Mouse (Mus musculus) liver, embryonic 16.5 days (tissue): Measurements from ENCODE around the gene Col19a1. TPM values are rescaled to one million over a fixed set of nuclear protein-coding genes. Genes with fewer than 3 reads are reported as not detected.
"Not testable (repeated sequence)": the region's sequence is repeated elsewhere in the genome, so short reads cannot be mapped to it uniquely, and the experiment has no call there.

ENCODE experiments used
- ATAC-seq: fragments of 200-750 bp; cut with Nextera tagmentation; 2 replicates; pipeline ENCODE4 v1.8.0; 2017; ENCODE audit warnings: low read depth, mild to moderate bottlenecking, moderate number of reproducible peaks, moderate library complexity
- H3K27ac ChIP-seq: fragments of 300-500 bp; sonication (generic); 2 replicates; pipeline ENCODE4 v1.5.1; 2014; ENCODE audit warnings: mild to moderate bottlenecking, low read length
- H3K27me3 ChIP-seq: fragments of 300-500 bp; sonication (generic); 2 replicates; pipeline ENCODE4 v1.6.1; 2014; ENCODE audit warnings: low read depth, low read length, mixed read lengths; ENCODE audit not compliant: control insufficient read depth, insufficient read depth
- H3K36me3 ChIP-seq: fragments of 300-500 bp; sonication (generic); 2 replicates; pipeline ENCODE4 v1.6.1; 2014; ENCODE audit warnings: mild to moderate bottlenecking; ENCODE audit not compliant: control insufficient read depth, insufficient read depth
- H3K4me1 ChIP-seq: fragments of 300-500 bp; sonication (generic); 2 replicates; pipeline ENCODE4 v1.6.1; 2014; ENCODE audit warnings: low read depth, low read length, mixed read lengths; ENCODE audit not compliant: control insufficient read depth
- H3K4me2 ChIP-seq: fragments of 300-500 bp; sonication (generic); 2 replicates; pipeline ENCODE4 v1.6.1; 2014; ENCODE audit warnings: low read depth, low read length, mixed read lengths
- H3K4me3 ChIP-seq: fragments of 300-500 bp; sonication (generic); 2 replicates; pipeline ENCODE4 v1.5.1; 2014; ENCODE audit warnings: low read depth, mild to moderate bottlenecking, low read length
- H3K9ac ChIP-seq: fragments of 300-500 bp; sonication (generic); 2 replicates; pipeline ENCODE4 v1.6.1; 2014; ENCODE audit warnings: low read depth, low read length
- H3K9me3 ChIP-seq: fragments of 300-500 bp; sonication (generic); replicated peaks from 2 replicates; pipeline ENCODE4 v1.6.1; 2016; ENCODE audit warnings: low read length; ENCODE audit not compliant: control insufficient read depth
- WGBS: fragments of 180-500 bp; shearing (Covaris S2); extraction: QIAGEN DNeasy Blood & Tissue Kit; methylation state at CpG from one replicate; pipeline ENCODE4 v1.1.7; 2014; ENCODE audit not compliant: insufficient replicate concordance; 5-methylcytosine and 5-hydroxymethylcytosine counted together
- polyA plus RNA-seq: library from polyadenylated mRNA; unstranded; fragments of >200 nt; fragmentation: Nextera tagmentation; extraction: Ambion mirVana; gene quantifications from 2 replicates; pipeline ENCODE4 v1.2.1, GENCODE M21; 2015

The Col19a1 gene
- polyA plus RNA-seq, result 0.02 and 0.09 TPM in 2 replicates

- no peak within 1 kb of the TSS for H3K27ac ChIP-seq
- no peak within 1 kb of the TSS for H3K9ac ChIP-seq
- no peaks in the 10 kb centered on the region for H3K36me3 ChIP-seq
- H3K9me3 ChIP-seq, result no peaks in the 10 kb centered on the region
- H3K27me3 ChIP-seq, result peaks cover 27% of the 10 kb centered on the region
- WGBS, result 2% methylated on average over 22 of the region's 22 CpGs
- no peaks in the 10 kb centered on the region for H3K4me1 ChIP-seq
- peak within 1 kb of the TSS; percentile 46 for H3K4me2 ChIP-seq
- peak within 1 kb of the TSS; percentile 28 for H3K4me3 ChIP-seq
- ATAC-seq, result no peak
These were observed at the start of gene Col19a1 for GRCm38 (mm10) chr1:24587141-24587541. TSS of gene Col19a1 (minus strand) at chr1:24587472.

GRCm38 (mm10) chr1:24633553-24634132, 46.4 kb upstream of the Col19a1 start:
- WGBS, result 27% methylated on average over 14 of the region's 14 CpGs
- Histone ChIP-seq H3K9ac (no peak overlapping the region), H3K36me3 (no peaks in the 10 kb centered on the region), H3K4me3 (no peak overlapping the region), H3K27ac (no peak overlapping the region), H3K4me1 (no peaks in the 10 kb centered on the region), H3K27me3 (no peaks in the 10 kb centered on the region), H3K9me3 (no peaks in the 10 kb centered on the region), H3K4me2 (no peak overlapping the region)
- ATAC-seq, result no peak

GRCm38 (mm10) chr1:24612556-24612955, 25.3 kb upstream of the Col19a1 start:
- H3K9me3 ChIP-seq, H3K4me1 ChIP-seq, H3K27ac ChIP-seq, H3K9ac ChIP-seq, H3K27me3 ChIP-seq, ATAC-seq, H3K4me3 ChIP-seq, H3K36me3 ChIP-seq, H3K4me2 ChIP-seq: not testable (repeated sequence)
- 3% methylated on average over 1 of the region's 2 CpGs for WGBS

- ATAC-seq, result no peak
- Histone ChIP-seq H3K36me3 (no peaks in the 10 kb centered on the region), H3K27me3 (no peaks in the 10 kb centered on the region), H3K4me2 (no peak overlapping the region), H3K4me1 (no peaks in the 10 kb centered on the region), H3K27ac (no peak overlapping the region), H3K4me3 (no peak overlapping the region), H3K9me3 (no peaks in the 10 kb centered on the region), H3K9ac (no peak overlapping the region)
- 80% methylated on average over 18 of the region's 19 CpGs for whole genome bisulfite sequencing
These were observed 7.8 kb upstream of the Col19a1 start for GRCm38 (mm10) chr1:24595096-24595495.

- Histone ChIP-seq H3K27ac (no peak overlapping the region), H3K27me3 (peaks cover 27% of the 10 kb centered on the region), H3K9me3 (no peaks in the 10 kb centered on the region), H3K4me3 (peak overlapping the region; percentile 28), H3K4me1 (no peaks in the 10 kb centered on the region), H3K36me3 (no peaks in the 10 kb centered on the region), H3K4me2 (peak overlapping the region; percentile 46), H3K9ac (no peak overlapping the region)
- 1% methylated on average over 70 of the region's 72 CpGs for WGBS
- ATAC-seq, result no peak
These were observed 717 bp downstream of the Col19a1 start for GRCm38 (mm10) chr1:24586370-24587140.

- Histone ChIP-seq H3K36me3 (no peaks in the 10 kb centered on the region), H3K27me3 (no peaks in the 10 kb centered on the region), H3K4me3 (no peak overlapping the region), H3K9me3 (no peaks in the 10 kb centered on the region), H3K4me1 (no peaks in the 10 kb centered on the region), H3K4me2 (no peak overlapping the region), H3K9ac (no peak overlapping the region), H3K27ac (no peak overlapping the region)
- no peak for ATAC-seq
- 29% methylated on average over 8 of the region's 8 CpGs for WGBS
These were observed 14.7 kb downstream of the Col19a1 start for GRCm38 (mm10) chr1:24572602-24573001.

- no peak overlapping the region for H3K4me3 ChIP-seq
- H3K36me3 ChIP-seq, result no peaks in the 10 kb centered on the region
- no peak overlapping the region for H3K9ac ChIP-seq
- H3K27me3 ChIP-seq, result no peaks in the 10 kb centered on the region
- no peak overlapping the region for H3K4me2 ChIP-seq
- no peaks in the 10 kb centered on the region for H3K9me3 ChIP-seq
- no peaks in the 10 kb centered on the region for H3K4me1 ChIP-seq
- WGBS, result 35% methylated on average over 2 of the region's 2 CpGs
- ATAC-seq, result no peak
- no peak overlapping the region for H3K27ac ChIP-seq
These were observed 23.2 kb downstream of the Col19a1 start for GRCm38 (mm10) chr1:24564113-24564512.

- Histone ChIP-seq H3K27me3 (no peaks in the 10 kb centered on the region), H3K9me3 (no peaks in the 10 kb centered on the region), H3K36me3 (no peaks in the 10 kb centered on the region), H3K4me3 (no peak overlapping the region), H3K4me1 (no peaks in the 10 kb centered on the region), H3K4me2 (no peak overlapping the region), H3K27ac (no peak overlapping the region), H3K9ac (no peak overlapping the region)
- WGBS, result 51% methylated on average over 10 of the region's 10 CpGs
- ATAC-seq, result no peak
These were observed 29.3 kb downstream of the Col19a1 start for GRCm38 (mm10) chr1:24558005-24558404.

- no peak overlapping the region for H3K4me3 ChIP-seq
- WGBS, result 26% methylated on average over 4 of the region's 4 CpGs
These were observed 33.8 kb downstream of the Col19a1 start for GRCm38 (mm10) chr1:24553462-24553861.

More at GRCm38 (mm10) chr1:24553462-24553861, 33.8 kb downstream of the Col19a1 start:
- ATAC-seq, result no peak
- Histone ChIP-seq H3K27me3 (no peaks in the 10 kb centered on the region), H3K4me1 (no peaks in the 10 kb centered on the region), H3K9ac (no peak overlapping the region), H3K9me3 (no peaks in the 10 kb centered on the region), H3K27ac (no peak overlapping the region), H3K4me2 (no peak overlapping the region), H3K36me3 (no peaks in the 10 kb centered on the region)
